Mouse (Mus musculus) cortical plate, adult 2 months (tissue): Measurements from ENCODE around the gene Cul4a.
"Not testable (repeated sequence)": the region's sequence is repeated elsewhere in the genome, so short reads cannot be mapped to it uniquely, and the experiment has no call there.

Experiments
- CTCF ChIP-seq: fragments of 200-500 bp; IDR thresholded peaks from 2 replicates; pipeline ENCODE4 v1.5.1; 2011; ENCODE audit warnings: mild to moderate bottlenecking, control low read depth, low read length; ENCODE audit not compliant: insufficient read depth; ENCODE audit errors: extremely low read depth
- POLR2A ChIP-seq: fragments of 200-500 bp; IDR thresholded peaks from 2 replicates; pipeline ENCODE4 v1.6.1; 2011; ENCODE audit warnings: mild to moderate bottlenecking, low read length, control low read depth; ENCODE audit not compliant: insufficient read depth; ENCODE audit errors: extremely low read depth

DNA sequence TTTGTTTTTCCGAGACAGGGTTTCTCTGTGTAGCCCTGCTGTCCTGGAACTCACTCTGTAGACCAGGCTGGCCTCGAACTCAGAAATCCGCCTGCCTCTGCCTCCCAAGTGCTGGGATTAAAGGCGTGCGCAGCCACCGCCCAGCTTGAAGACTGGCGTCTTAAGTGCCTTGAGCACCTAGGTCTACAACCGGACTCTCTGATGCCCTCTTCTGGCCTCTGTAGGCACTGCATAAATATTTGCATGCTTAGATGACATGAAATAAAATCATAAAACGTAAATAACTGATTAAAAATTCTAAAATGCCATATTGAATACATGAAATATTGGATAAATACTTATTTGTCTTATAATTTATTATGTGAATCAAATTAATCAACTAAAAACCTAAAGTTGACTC, 26.8 kb downstream of the Cul4a start:
- TF ChIP-seq POLR2A, result not testable (repeated sequence)
- peak; percentile 51 for TF ChIP-seq CTCF
